Comparison of ENCODE assay signal across 10 mouse cellular contexts in genomic region chr8:70494416-70494945, GRCm38 (mm10). TPM values are rescaled to one million over a fixed set of nuclear protein-coding genes. Genes with fewer than 3 reads are reported as not detected.
DNase-seq lines count a peak whose midpoint lies in the region; ATAC-seq and TF ChIP-seq lines count a peak whose summit lies in the region.
"Had no signal": no experiment of that assay in that cellular context is flagged by ENCODE, and none has a peak within 500 bp of the region (broad histone marks: within the 10 kb centered on the region; RNA-seq: fewer than 3 reads in every experiment).

No protein-coding gene starts in this region.

- H3K36me3 ChIP-seq in embryonic facial prominence, embryonic 11.5 days (replicated peaks; ENCODE audit: control insufficient read depth, insufficient read depth, low read depth, low read length) = no peaks in the 10 kb centered on the region
- H3K36me3 ChIP-seq in hindbrain, embryonic 11.5 days (ENCODE audit: control insufficient read depth, insufficient read depth, low read length) = no peaks in the 10 kb centered on the region
- no peaks in the 10 kb centered on the region for H3K36me3 ChIP-seq in midbrain, embryonic 16.5 days (ENCODE audit: control insufficient read depth, insufficient read depth, low read length)

- no peak for DNase-seq in layer of hippocampus, adult 2 months (ENCODE audit: low spot score in 2 of 2)
- DNase-seq in layer of hippocampus, postnatal 25 days (ENCODE audit: extremely low spot score in 1 of 2, low spot score in 1 of 2) = no peak
- DNase-seq in embryonic facial prominence, embryonic 11.5 days (ENCODE audit: low spot score) = no peak
- DNase-seq in hindbrain, embryonic 11.5 days (ENCODE audit: low spot score) = peak; percentile 48
- DNase-seq in gastrocnemius, adult 8-10 months (ENCODE audit: low spot score in 2 of 2) = no peak
- DNase-seq in left cerebral cortex, postnatal 4 days = no peak
- DNase-seq: right cerebral cortex, postnatal 4 days had no signal

- intact Hi-C loops in left cerebral cortex, postnatal 4 days (cut with DNase I) = no loop called here

- H3K27me3 ChIP-seq in embryonic facial prominence, embryonic 11.5 days (ENCODE audit: control insufficient read depth, insufficient read depth, low read length) = peaks cover 53% of the 10 kb centered on the region
- H3K27me3 ChIP-seq in hindbrain, embryonic 11.5 days (ENCODE audit: control insufficient read depth, insufficient read depth, low read length) = peaks cover 96% of the 10 kb centered on the region
- peaks cover 86% of the 10 kb centered on the region for H3K27me3 ChIP-seq in midbrain, embryonic 16.5 days (ENCODE audit: control insufficient read depth, insufficient read depth, low read depth, low read length)

- H3K9me3 ChIP-seq in embryonic facial prominence, embryonic 11.5 days (replicated peaks; ENCODE audit: control insufficient read depth, low read length) = no peaks in the 10 kb centered on the region
- H3K9me3 ChIP-seq in hindbrain, embryonic 11.5 days (ENCODE audit: control insufficient read depth, low read length) = no peaks in the 10 kb centered on the region
- H3K9me3 ChIP-seq in midbrain, embryonic 16.5 days (replicated peaks; ENCODE audit: control insufficient read depth, low read length, poor library complexity, severe bottlenecking) = no peaks in the 10 kb centered on the region

- peak overlapping the region; percentile 69; the same call in 1 of the 2 replicates for H3K9ac ChIP-seq in embryonic facial prominence, embryonic 11.5 days (replicated peaks; ENCODE audit: low read length)
- H3K9ac ChIP-seq in hindbrain, embryonic 11.5 days (ENCODE audit: low read depth, low read length) = no peak overlapping the region
- H3K9ac ChIP-seq in midbrain, embryonic 16.5 days (ENCODE audit: low read depth, low read length) = no peak overlapping the region

- ATAC-seq in embryonic facial prominence, embryonic 11.5 days (replicated peaks; ENCODE audit: insufficient number of reproducible peaks, low FRiP score, low TSS enrichment, low read depth) = no peak
- ATAC-seq in hindbrain, embryonic 11.5 days (ENCODE audit: low FRiP score) = no peak
- ATAC-seq in midbrain, embryonic 16.5 days = no peak

- peaks cover 6% of the 10 kb centered on the region for H3K4me1 ChIP-seq in embryonic facial prominence, embryonic 11.5 days (ENCODE audit: control insufficient read depth, insufficient read depth, low read length)
- H3K4me1 ChIP-seq in hindbrain, embryonic 11.5 days (replicated peaks; ENCODE audit: control insufficient read depth, insufficient read depth, low read length) = peaks cover 11% of the 10 kb centered on the region
- peaks cover 22% of the 10 kb centered on the region for H3K4me1 ChIP-seq in midbrain, embryonic 16.5 days (ENCODE audit: control insufficient read depth, insufficient read depth, low read length)

- H3K4me3 ChIP-seq in layer of hippocampus, adult 2 months = peak overlapping the region; percentile 55
- H3K4me3 ChIP-seq in embryonic facial prominence, embryonic 11.5 days (ENCODE audit: low read depth, low read length) = peak overlapping the region; percentile 57
- peak overlapping the region; percentile 27; the same call in 1 of the 2 replicates for H3K4me3 ChIP-seq in hindbrain, embryonic 11.5 days (ENCODE audit: low read depth, low read length)
- no peak overlapping the region; the same call in 1 of the 2 replicates for H3K4me3 ChIP-seq in midbrain, embryonic 16.5 days (ENCODE audit: low read depth, low read length)
- H3K4me3 ChIP-seq: erythroblast, embryonic 14.5 days had no signal

- H3K4me2 ChIP-seq in embryonic facial prominence, embryonic 11.5 days (ENCODE audit: low read depth, low read length) = peak overlapping the region; percentile 77
- H3K4me2 ChIP-seq in hindbrain, embryonic 11.5 days (replicated peaks; ENCODE audit: low read depth, low read length) = no peak overlapping the region
- peak overlapping the region; percentile 62; the same call in 1 of the 2 replicates for H3K4me2 ChIP-seq in midbrain, embryonic 16.5 days (ENCODE audit: low read length)

- WGBS in embryonic facial prominence, embryonic 11.5 days = 2% methylated on average over 26 of the region's 28 CpGs
- WGBS in hindbrain, embryonic 11.5 days = 3% methylated on average over 28 of the region's 28 CpGs
- 4% methylated on average over 28 of the region's 28 CpGs for WGBS in midbrain, embryonic 16.5 days

- peak overlapping the region; percentile 56 for H3K27ac ChIP-seq in layer of hippocampus, adult 2 months
- no peak overlapping the region for H3K27ac ChIP-seq in embryonic facial prominence, embryonic 11.5 days (replicated peaks; ENCODE audit: low read depth, low read length)
- no peak overlapping the region for H3K27ac ChIP-seq in hindbrain, embryonic 11.5 days (ENCODE audit: low read depth, low read length)
- H3K27ac ChIP-seq in midbrain, embryonic 16.5 days (ENCODE audit: low read length) = no peak overlapping the region

- no peak for TF ChIP-seq CTCF in layer of hippocampus, adult 2 months (conservative IDR thresholded peaks at IDR 0.05)

RNA-seq across cellular contexts. Expression of gene Crlf1, which starts 1.5 kb away (rescaled TPM):
- 10 to 100 TPM; 44.5 to 47.1 TPM for total RNA-seq in layer of hippocampus, adult 2 months (2021)
- 10 to 100 TPM; 45.2 to 49.5 TPM for total RNA-seq in layer of hippocampus, postnatal 25 days (2021)
- 63.8 and 64.7 TPM in 2 replicates for polyA plus RNA-seq in embryonic facial prominence, embryonic 11.5 days (2014; fragmentation: Nextera tagmentation; extraction: Ambion mirVana)
- 2.4 and 6.6 TPM in 2 replicates for polyA plus RNA-seq in hindbrain, embryonic 11.5 days (2014; fragmentation: Nextera tagmentation; extraction: Ambion mirVana)
- polyA plus RNA-seq in midbrain, embryonic 16.5 days (2015; fragmentation: Nextera tagmentation; extraction: Ambion mirVana) = 3.6 and 6.3 TPM in 2 replicates
- total RNA-seq in gastrocnemius, adult 8-10 months (2022) = 1 to 10 TPM; 1.1 to 2.5 (median 2.3) TPM
- 10 to 100 TPM; 22.3 to 32.3 TPM for total RNA-seq in left cerebral cortex, postnatal 4 days (2021)

RNA-seq across cellular contexts. Expression of gene Tmem59l, which starts 7.3 kb away (rescaled TPM):
- 100 to 1,000 TPM; 321 to 339 TPM for total RNA-seq in layer of hippocampus, adult 2 months (2021)
- 100 to 1,000 TPM; 318 to 351 TPM for total RNA-seq in layer of hippocampus, postnatal 25 days (2021)
- 25.4 and 25.7 TPM in 2 replicates for polyA plus RNA-seq in embryonic facial prominence, embryonic 11.5 days (2014; fragmentation: Nextera tagmentation; extraction: Ambion mirVana)
- 15.6 and 19.6 TPM in 2 replicates for polyA plus RNA-seq in hindbrain, embryonic 11.5 days (2014; fragmentation: Nextera tagmentation; extraction: Ambion mirVana)
- 121 and 151 TPM in 2 replicates for polyA plus RNA-seq in midbrain, embryonic 16.5 days (2015; fragmentation: Nextera tagmentation; extraction: Ambion mirVana)
- total RNA-seq in gastrocnemius, adult 8-10 months (2022) = not detected
- total RNA-seq in left cerebral cortex, postnatal 4 days (2021) = 10 to 100 TPM; 65.7 to 80.3 TPM
- total RNA-seq: megakaryocyte-erythroid progenitor cell, adult 5-6 weeks had no signal
- polyA plus RNA-seq: erythroblast, embryonic 14.5 days had no signal

RNA-seq across cellular contexts. Expression of gene Rex1bd, which starts 12.1 kb away (rescaled TPM):
- 10 to 100 TPM; 93.9 to 98.1 TPM for total RNA-seq in layer of hippocampus, adult 2 months (2021)
- 100 to 1,000 TPM in 1 of 2 experiments, 10 to 100 TPM in 1; 91.1 to 101 TPM for total RNA-seq in layer of hippocampus, postnatal 25 days (2021)
- 126 and 140 TPM in 2 replicates for polyA plus RNA-seq in embryonic facial prominence, embryonic 11.5 days (2014; fragmentation: Nextera tagmentation; extraction: Ambion mirVana)
- 129 and 136 TPM in 2 replicates for polyA plus RNA-seq in hindbrain, embryonic 11.5 days (2014; fragmentation: Nextera tagmentation; extraction: Ambion mirVana)
- 163 and 185 TPM in 2 replicates for polyA plus RNA-seq in midbrain, embryonic 16.5 days (2015; fragmentation: Nextera tagmentation; extraction: Ambion mirVana)
- total RNA-seq in gastrocnemius, adult 8-10 months (2022) = 100 to 1,000 TPM; 175 to 196 (median 181) TPM
- 100 to 1,000 TPM; 109 to 116 TPM for total RNA-seq in left cerebral cortex, postnatal 4 days (2021)

RNA-seq across cellular contexts. Expression of gene Uba52, which starts 16.1 kb away (rescaled TPM):
- total RNA-seq in layer of hippocampus, adult 2 months (2021) = 1,000 to 10,000 TPM in 1 of 2 experiments, 100 to 1,000 TPM in 1; 970 to 1,000 TPM
- 1,000 to 10,000 TPM; 1,005 to 1,128 TPM for total RNA-seq in layer of hippocampus, postnatal 25 days (2021)
- 783 and 884 TPM in 2 replicates for polyA plus RNA-seq in embryonic facial prominence, embryonic 11.5 days (2014; fragmentation: Nextera tagmentation; extraction: Ambion mirVana)
- 814 and 839 TPM in 2 replicates for polyA plus RNA-seq in hindbrain, embryonic 11.5 days (2014; fragmentation: Nextera tagmentation; extraction: Ambion mirVana)
- 584 and 621 TPM in 2 replicates for polyA plus RNA-seq in midbrain, embryonic 16.5 days (2015; fragmentation: Nextera tagmentation; extraction: Ambion mirVana)
- total RNA-seq in gastrocnemius, adult 8-10 months (2022) = 100 to 1,000 TPM; 794 to 918 (median 839) TPM
- total RNA-seq in left cerebral cortex, postnatal 4 days (2021) = 1,000 to 10,000 TPM; 1,115 to 1,131 TPM

RNA-seq across cellular contexts. Expression of gene Klhl26, which starts 17.7 kb away (rescaled TPM):
- total RNA-seq in layer of hippocampus, adult 2 months (2021) = 10 to 100 TPM; 56.8 to 60.2 TPM
- 10 to 100 TPM; 54.1 to 60.7 TPM for total RNA-seq in layer of hippocampus, postnatal 25 days (2021)
- polyA plus RNA-seq in embryonic facial prominence, embryonic 11.5 days (2014; fragmentation: Nextera tagmentation; extraction: Ambion mirVana) = 15.4 and 17.9 TPM in 2 replicates
- polyA plus RNA-seq in hindbrain, embryonic 11.5 days (2014; fragmentation: Nextera tagmentation; extraction: Ambion mirVana) = 11.1 and 12.8 TPM in 2 replicates
- polyA plus RNA-seq in midbrain, embryonic 16.5 days (2015; fragmentation: Nextera tagmentation; extraction: Ambion mirVana) = 31.0 and 32.4 TPM in 2 replicates
- total RNA-seq in gastrocnemius, adult 8-10 months (2022) = 1 to 10 TPM; 6.6 to 9.7 (median 7.5) TPM
- total RNA-seq in left cerebral cortex, postnatal 4 days (2021) = 10 to 100 TPM; 26.3 to 28.7 TPM

Comparison
In these comparisons a context has a peak if more than half of its experiments do, and no peak if none do; other contexts are left out.
1. RNA of gene Crlf1, which starts 1.5 kb away (total RNA-seq): 45.2 to 49.5 TPM in layer of hippocampus, postnatal 25 days, 44.5 to 47.1 TPM in layer of hippocampus, adult 2 months and 22.3 to 32.3 TPM in left cerebral cortex, postnatal 4 days; 1.1 to 2.5 TPM in gastrocnemius, adult 8-10 months; every median in the first group is over 4 times any median in the second.
2. RNA of gene Tmem59l, which starts 7.3 kb away (total RNA-seq): 318 to 351 TPM in layer of hippocampus, postnatal 25 days, 321 to 339 TPM in layer of hippocampus, adult 2 months and 65.7 to 80.3 TPM in left cerebral cortex, postnatal 4 days; not detected in gastrocnemius, adult 8-10 months; every median in the first group is over 10 times any median in the second.